Mouse (Mus musculus): ENCODE measurements around the gene Cxcr6. TPM values are rescaled to one million over a fixed set of nuclear protein-coding genes. Genes with fewer than 3 reads are reported as not detected.

Gene Cxcr6
- polyA plus RNA-seq, 1 experiment from 2014 or later = 0.18 TPM

GRCm38 (mm10) chr9:123814326-123814725 lies 8.1 kb downstream of the Cxcr6 start:
- WGBS = 56% methylated on average over 2 of the region's 2 CpGs

GRCm38 (mm10) chr9:123814821-123815220 lies 8.5 kb downstream of the Cxcr6 start:
- H3K9me3 ChIP-seq (ENCODE audit: control insufficient read depth, low read length) = no peaks in the 10 kb centered on the region
- H3K4me2 ChIP-seq (ENCODE audit: low read length) = no peak overlapping the region
- WGBS = 78% methylated on average over 4 of the region's 4 CpGs
- H3K27me3 ChIP-seq (replicated peaks; ENCODE audit: control insufficient read depth, insufficient read depth, low read length) = no peaks in the 10 kb centered on the region
- no peak overlapping the region for H3K4me3 ChIP-seq (replicated peaks; ENCODE audit: low read length)
- no peak for ATAC-seq
- no peaks in the 10 kb centered on the region for H3K4me1 ChIP-seq (replicated peaks; ENCODE audit: control insufficient read depth, insufficient read depth, low read length)
- no peak overlapping the region for H3K9ac ChIP-seq (replicated peaks; ENCODE audit: low read depth, low read length)
- no peak overlapping the region for H3K27ac ChIP-seq (ENCODE audit: low read length)
- peaks cover 5% of the 10 kb centered on the region for H3K36me3 ChIP-seq (ENCODE audit: control insufficient read depth, insufficient read depth)

More at GRCm38 (mm10) chr9:123814326-123814725, 8.1 kb downstream of the Cxcr6 start:
- Histone ChIP-seq H3K9me3 (ENCODE audit: control insufficient read depth, low read length) (no peaks in the 10 kb centered on the region), H3K27me3 (replicated peaks; ENCODE audit: control insufficient read depth, insufficient read depth, low read length) (no peaks in the 10 kb centered on the region), H3K4me2 (ENCODE audit: low read length) (no peak overlapping the region), H3K9ac (replicated peaks; ENCODE audit: low read depth, low read length) (no peak overlapping the region), H3K4me1 (replicated peaks; ENCODE audit: control insufficient read depth, insufficient read depth, low read length) (no peaks in the 10 kb centered on the region), H3K4me3 (replicated peaks; ENCODE audit: low read length) (no peak overlapping the region), H3K36me3 (ENCODE audit: control insufficient read depth, insufficient read depth) (peaks cover 5% of the 10 kb centered on the region), H3K27ac (ENCODE audit: low read length) (no peak overlapping the region)
- ATAC-seq = no peak

GRCm38 (mm10) chr9:123815444-123815843 lies 9.2 kb downstream of the Cxcr6 start:
- Histone ChIP-seq H3K27me3 (replicated peaks; ENCODE audit: control insufficient read depth, insufficient read depth, low read length) (no peaks in the 10 kb centered on the region), H3K4me2 (ENCODE audit: low read length) (no peak overlapping the region), H3K36me3 (ENCODE audit: control insufficient read depth, insufficient read depth) (peaks cover 5% of the 10 kb centered on the region; the same call in 1 of the 2 replicates), H3K27ac (ENCODE audit: low read length) (no peak overlapping the region), H3K4me1 (replicated peaks; ENCODE audit: control insufficient read depth, insufficient read depth, low read length) (no peaks in the 10 kb centered on the region), H3K9ac (replicated peaks; ENCODE audit: low read depth, low read length) (no peak overlapping the region), H3K4me3 (replicated peaks; ENCODE audit: low read length) (no peak overlapping the region), H3K9me3 (ENCODE audit: control insufficient read depth, low read length) (no peaks in the 10 kb centered on the region)
- 88% methylated on average over 3 of the region's 3 CpGs for WGBS
- no peak for ATAC-seq

GRCm38 (mm10) chr9:123815996-123816395 lies 9.7 kb downstream of the Cxcr6 start:
- Histone ChIP-seq H3K27ac (ENCODE audit: low read length) (no peak overlapping the region), H3K9ac (replicated peaks; ENCODE audit: low read depth, low read length) (no peak overlapping the region), H3K4me1 (replicated peaks; ENCODE audit: control insufficient read depth, insufficient read depth, low read length) (no peaks in the 10 kb centered on the region), H3K4me2 (ENCODE audit: low read length) (no peak overlapping the region), H3K9me3 (ENCODE audit: control insufficient read depth, low read length) (no peaks in the 10 kb centered on the region), H3K27me3 (replicated peaks; ENCODE audit: control insufficient read depth, insufficient read depth, low read length) (no peaks in the 10 kb centered on the region), H3K4me3 (replicated peaks; ENCODE audit: low read length) (no peak overlapping the region), H3K36me3 (ENCODE audit: control insufficient read depth, insufficient read depth) (0 out of 2 replicates have a peak, but pooled peaks cover 2% of the 10 kb centered on the region)
- ATAC-seq = no peak
- WGBS = 100% methylated on average over 1 of the region's 1 CpGs

- H3K36me3 ChIP-seq (ENCODE audit: control insufficient read depth, insufficient read depth) = peaks cover 7% of the 10 kb centered on the region
- ATAC-seq = no peak
- no peaks in the 10 kb centered on the region for H3K27me3 ChIP-seq (replicated peaks; ENCODE audit: control insufficient read depth, insufficient read depth, low read length)
- no peaks in the 10 kb centered on the region for H3K9me3 ChIP-seq (ENCODE audit: control insufficient read depth, low read length)
- H3K27ac ChIP-seq (ENCODE audit: low read length) = no peak overlapping the region
- no peaks in the 10 kb centered on the region for H3K4me1 ChIP-seq (replicated peaks; ENCODE audit: control insufficient read depth, insufficient read depth, low read length)
- 82% methylated on average over 2 of the region's 2 CpGs for WGBS
- no peak overlapping the region for H3K4me2 ChIP-seq (ENCODE audit: low read length)
- no peak overlapping the region for H3K4me3 ChIP-seq (replicated peaks; ENCODE audit: low read length)
- no peak overlapping the region for H3K9ac ChIP-seq (replicated peaks; ENCODE audit: low read depth, low read length)
These were observed 12.3 kb downstream of the Cxcr6 start for GRCm38 (mm10) chr9:123818601-123819000.

GRCm38 (mm10) chr9:123826631-123827030 lies 20.4 kb downstream of the Cxcr6 start:
- Histone ChIP-seq H3K9me3 (ENCODE audit: control insufficient read depth, low read length) (no peaks in the 10 kb centered on the region), H3K4me1 (replicated peaks; ENCODE audit: control insufficient read depth, insufficient read depth, low read length) (no peaks in the 10 kb centered on the region), H3K36me3 (ENCODE audit: control insufficient read depth, insufficient read depth) (peaks cover 14% of the 10 kb centered on the region), H3K4me2 (ENCODE audit: low read length) (no peak overlapping the region), H3K4me3 (replicated peaks; ENCODE audit: low read length) (no peak overlapping the region), H3K27ac (ENCODE audit: low read length) (no peak overlapping the region), H3K27me3 (replicated peaks; ENCODE audit: control insufficient read depth, insufficient read depth, low read length) (no peaks in the 10 kb centered on the region), H3K9ac (replicated peaks; ENCODE audit: low read depth, low read length) (no peak overlapping the region)
- WGBS = 86% methylated on average over 3 of the region's 3 CpGs
- no peak for ATAC-seq

- WGBS = 90% methylated on average over 4 of the region's 4 CpGs
- H3K27me3 ChIP-seq (replicated peaks; ENCODE audit: control insufficient read depth, insufficient read depth, low read length) = no peaks in the 10 kb centered on the region
- no peaks in the 10 kb centered on the region for H3K9me3 ChIP-seq (ENCODE audit: control insufficient read depth, low read length)
- no peak overlapping the region for H3K4me2 ChIP-seq (ENCODE audit: low read length)
- ATAC-seq = no peak
- H3K27ac ChIP-seq (ENCODE audit: low read length) = no peak overlapping the region
- H3K9ac ChIP-seq (replicated peaks; ENCODE audit: low read depth, low read length) = no peak overlapping the region
- H3K36me3 ChIP-seq (ENCODE audit: control insufficient read depth, insufficient read depth) = peaks cover 9% of the 10 kb centered on the region; the same call in 1 of the 2 replicates
- H3K4me3 ChIP-seq (replicated peaks; ENCODE audit: low read length) = no peak overlapping the region
- H3K4me1 ChIP-seq (replicated peaks; ENCODE audit: control insufficient read depth, insufficient read depth, low read length) = no peaks in the 10 kb centered on the region
These were observed 22.6 kb downstream of the Cxcr6 start for GRCm38 (mm10) chr9:123828916-123829315.

- no peaks in the 10 kb centered on the region for H3K4me1 ChIP-seq (replicated peaks; ENCODE audit: control insufficient read depth, insufficient read depth, low read length)
- H3K4me2 ChIP-seq (ENCODE audit: low read length) = no peak overlapping the region
- ATAC-seq = no peak
- whole genome bisulfite sequencing = 94% methylated on average over 3 of the region's 3 CpGs
- no peaks in the 10 kb centered on the region for H3K27me3 ChIP-seq (replicated peaks; ENCODE audit: control insufficient read depth, insufficient read depth, low read length)
- no peak overlapping the region for H3K4me3 ChIP-seq (replicated peaks; ENCODE audit: low read length)
- no peak overlapping the region for H3K9ac ChIP-seq (replicated peaks; ENCODE audit: low read depth, low read length)
- no peak overlapping the region for H3K27ac ChIP-seq (ENCODE audit: low read length)
- H3K36me3 ChIP-seq (ENCODE audit: control insufficient read depth, insufficient read depth) = peaks cover 2% of the 10 kb centered on the region; the same call in 1 of the 2 replicates
- H3K9me3 ChIP-seq (ENCODE audit: control insufficient read depth, low read length) = no peaks in the 10 kb centered on the region
These were observed 29.6 kb downstream of the Cxcr6 start for GRCm38 (mm10) chr9:123835851-123836250.

- WGBS = 85% methylated on average over 6 of the region's 6 CpGs
- H3K4me1 ChIP-seq (replicated peaks; ENCODE audit: control insufficient read depth, insufficient read depth, low read length) = no peaks in the 10 kb centered on the region
- no peaks in the 10 kb centered on the region for H3K27me3 ChIP-seq (replicated peaks; ENCODE audit: control insufficient read depth, insufficient read depth, low read length)
- no peak overlapping the region for H3K27ac ChIP-seq (ENCODE audit: low read length)
- H3K9ac ChIP-seq (replicated peaks; ENCODE audit: low read depth, low read length) = no peak overlapping the region
- H3K9me3 ChIP-seq (ENCODE audit: control insufficient read depth, low read length) = no peaks in the 10 kb centered on the region
- peaks cover 2% of the 10 kb centered on the region; the same call in 1 of the 2 replicates for H3K36me3 ChIP-seq (ENCODE audit: control insufficient read depth, insufficient read depth)
- ATAC-seq = no peak
- H3K4me3 ChIP-seq (replicated peaks; ENCODE audit: low read length) = no peak overlapping the region
- no peak overlapping the region for H3K4me2 ChIP-seq (ENCODE audit: low read length)
These were observed 34.0 kb downstream of the Cxcr6 start for GRCm38 (mm10) chr9:123840243-123840642.

- 89% methylated on average over 3 of the region's 3 CpGs for WGBS
- no peaks in the 10 kb centered on the region for H3K36me3 ChIP-seq (ENCODE audit: control insufficient read depth, insufficient read depth)
- no peak overlapping the region for H3K4me3 ChIP-seq (replicated peaks; ENCODE audit: low read length)
- no peaks in the 10 kb centered on the region for H3K27me3 ChIP-seq (replicated peaks; ENCODE audit: control insufficient read depth, insufficient read depth, low read length)
- no peaks in the 10 kb centered on the region for H3K4me1 ChIP-seq (replicated peaks; ENCODE audit: control insufficient read depth, insufficient read depth, low read length)
- no peak overlapping the region for H3K9ac ChIP-seq (replicated peaks; ENCODE audit: low read depth, low read length)
- no peak overlapping the region for H3K27ac ChIP-seq (ENCODE audit: low read length)
- no peak for ATAC-seq
- no peak overlapping the region for H3K4me2 ChIP-seq (ENCODE audit: low read length)
- no peaks in the 10 kb centered on the region for H3K9me3 ChIP-seq (ENCODE audit: control insufficient read depth, low read length)
These were observed 38.2 kb downstream of the Cxcr6 start for GRCm38 (mm10) chr9:123844468-123844867.

Data from forebrain, embryonic 16.5 days (tissue).